Mouse (Mus musculus) stomach, embryonic 16.5 days (tissue): ENCODE results near the gene 2210408I21Rik. TPM values are rescaled to one million over a fixed set of nuclear protein-coding genes. Genes with fewer than 3 reads are reported as not detected.

ENCODE experiments used
- polyA plus RNA-seq: library from polyadenylated mRNA; unstranded; fragments of >200 nt; fragmentation: Nextera tagmentation; extraction: Ambion mirVana; gene quantifications from 2 replicates; pipeline ENCODE4 v1.2.1, GENCODE M21; 2015

2210408I21Rik gene
- polyA plus RNA-seq, 1 experiment from 2014 or later, result 7.0 TPM

Other genes starting within 250 kb of the 2210408I21Rik start
- 23.3 and 29.3 TPM in 2 replicates for gene Slf1, start 67 bp upstream of the 2210408I21Rik start, polyA plus RNA-seq